Mouse (Mus musculus): Measurements from ENCODE around the gene Usp20. TPM values are rescaled to one million over a fixed set of nuclear protein-coding genes. Genes with fewer than 3 reads are reported as not detected.

The Usp20 gene
- polyA plus RNA-seq, 1 experiment = not detected

- Histone ChIP-seq H3K4me1 (ENCODE audit: control insufficient read depth, insufficient read depth, low read length) (peaks cover 25% of the 10 kb centered on the region), H3K27ac (ENCODE audit: insufficient read depth, low read depth, low read length) (peak overlapping the region; percentile 72), H3K4me3 (ENCODE audit: insufficient read depth, low read depth, low read length) (peak overlapping the region; percentile 14; the same call in 1 of the 2 replicates)
- TF ChIP-seq CTCF (IDR thresholded peaks at IDR 0.05; ENCODE audit: insufficient read depth, low read depth, low read length) = no peak
- TF ChIP-seq POLR2A (IDR thresholded peaks at IDR 0.05; ENCODE audit: insufficient read depth, low read depth, low read length) = no peak
- WGBS = 25% methylated on average over 5 of the region's 5 CpGs
These were observed 29.6 kb upstream of the Usp20 start for GRCm38 (mm10) chr2:30952457-30952823.

DNA sequence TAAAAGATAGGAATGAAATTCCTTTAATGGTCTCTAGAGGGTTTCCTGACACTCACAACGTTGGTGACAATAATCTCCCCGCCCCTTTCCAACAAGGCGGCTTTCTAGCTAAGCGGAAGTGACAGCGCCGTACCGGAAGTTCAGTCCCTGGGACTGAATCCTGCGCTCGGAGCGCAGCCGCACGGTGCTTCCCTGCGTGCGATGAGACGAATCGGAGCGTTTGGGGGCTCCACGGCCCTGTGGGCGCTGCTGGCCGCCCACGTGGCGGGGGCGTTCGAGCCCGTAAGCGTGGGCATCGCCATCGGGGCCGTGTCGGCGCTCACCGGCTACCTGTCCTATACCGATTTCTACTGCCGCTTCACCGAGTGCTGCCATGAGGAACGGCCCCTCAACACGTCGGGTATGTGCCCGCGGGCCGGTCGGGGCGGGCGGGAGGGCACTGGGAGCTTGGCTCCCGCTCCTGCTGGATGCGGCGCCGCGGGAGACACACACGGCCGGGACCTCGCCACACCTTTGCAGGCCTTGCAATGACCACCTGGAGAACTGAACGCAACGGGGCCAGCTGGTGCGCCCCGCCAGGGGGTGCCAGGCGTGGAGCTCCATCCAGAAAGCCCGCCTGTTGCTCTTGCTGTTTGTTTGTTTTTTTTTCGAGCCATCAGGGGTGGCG lies 29.1 kb upstream of the Usp20 start, which contains the start of gene Tor1b:
Gene Tor1b (plus strand): TSS at position 136 of the 667 bp plus-strand sequence.
- Histone ChIP-seq H3K4me3 (ENCODE audit: insufficient read depth, low read depth, low read length) (peak within 1 kb of the TSS; percentile 80), H3K27ac (ENCODE audit: insufficient read depth, low read depth, low read length) (peak within 1 kb of the TSS; percentile 72), H3K4me1 (ENCODE audit: control insufficient read depth, insufficient read depth, low read length) (peaks cover 25% of the 10 kb centered on the region)
- under 1% methylated on average over 59 of the region's 60 CpGs for WGBS
- no peak for TF ChIP-seq CTCF (IDR thresholded peaks at IDR 0.05; ENCODE audit: insufficient read depth, low read depth, low read length)
- peak; percentile 99 for TF ChIP-seq POLR2A (IDR thresholded peaks at IDR 0.05; ENCODE audit: insufficient read depth, low read depth, low read length)

DNA sequence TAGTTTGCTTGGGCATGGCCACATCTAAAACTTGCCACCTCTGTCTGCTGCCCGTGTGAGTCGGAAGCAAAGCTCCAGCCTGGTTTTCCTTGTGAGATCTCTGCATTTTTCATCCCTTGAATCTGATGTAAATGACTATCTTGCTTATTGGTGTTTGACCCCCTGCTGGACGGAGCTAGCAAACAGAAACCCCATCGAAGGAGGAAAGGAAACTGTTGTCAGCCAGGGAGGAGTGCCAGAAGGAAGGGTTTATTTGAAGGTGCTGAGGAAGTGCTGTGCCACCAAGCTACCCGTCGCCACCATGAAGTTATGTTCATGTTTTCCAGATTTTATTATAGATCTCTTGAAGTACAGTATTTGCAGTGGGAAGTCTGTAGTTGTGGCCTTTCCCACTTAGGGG lies 27.3 kb upstream of the Usp20 start:
- 48% methylated on average over 6 of the region's 6 CpGs for WGBS
- no peak for TF ChIP-seq CTCF (IDR thresholded peaks at IDR 0.05; ENCODE audit: insufficient read depth, low read depth, low read length)
- TF ChIP-seq POLR2A (IDR thresholded peaks at IDR 0.05; ENCODE audit: insufficient read depth, low read depth, low read length) = no peak
- H3K27ac ChIP-seq (ENCODE audit: insufficient read depth, low read depth, low read length) = no peak overlapping the region
- peaks cover 28% of the 10 kb centered on the region for H3K4me1 ChIP-seq (ENCODE audit: control insufficient read depth, insufficient read depth, low read length)
- H3K4me3 ChIP-seq (ENCODE audit: insufficient read depth, low read depth, low read length) = peak overlapping the region; percentile 6; the same call in 1 of the 2 replicates

- Histone ChIP-seq H3K27ac (ENCODE audit: insufficient read depth, low read depth, low read length) (no peak overlapping the region), H3K4me3 (ENCODE audit: insufficient read depth, low read depth, low read length) (no peak overlapping the region), H3K4me1 (ENCODE audit: control insufficient read depth, insufficient read depth, low read length) (peaks cover 28% of the 10 kb centered on the region)
- WGBS = 84% methylated on average over 4 of the region's 4 CpGs
- TF ChIP-seq POLR2A (IDR thresholded peaks at IDR 0.05; ENCODE audit: insufficient read depth, low read depth, low read length) = no peak
- no peak for TF ChIP-seq CTCF (IDR thresholded peaks at IDR 0.05; ENCODE audit: insufficient read depth, low read depth, low read length)
These were observed 24.6 kb upstream of the Usp20 start for GRCm38 (mm10) chr2:30957511-30957910.

- H3K4me1 ChIP-seq (ENCODE audit: control insufficient read depth, insufficient read depth, low read length) = peaks cover 25% of the 10 kb centered on the region
- no peak for TF ChIP-seq POLR2A (IDR thresholded peaks at IDR 0.05; ENCODE audit: insufficient read depth, low read depth, low read length)
- H3K4me3 ChIP-seq (ENCODE audit: insufficient read depth, low read depth, low read length) = no peak overlapping the region
- H3K27ac ChIP-seq (ENCODE audit: insufficient read depth, low read depth, low read length) = no peak overlapping the region
- WGBS = 89% methylated on average over 14 of the region's 14 CpGs
These were observed 23.4 kb upstream of the Usp20 start for GRCm38 (mm10) chr2:30958726-30959125.

DNA sequence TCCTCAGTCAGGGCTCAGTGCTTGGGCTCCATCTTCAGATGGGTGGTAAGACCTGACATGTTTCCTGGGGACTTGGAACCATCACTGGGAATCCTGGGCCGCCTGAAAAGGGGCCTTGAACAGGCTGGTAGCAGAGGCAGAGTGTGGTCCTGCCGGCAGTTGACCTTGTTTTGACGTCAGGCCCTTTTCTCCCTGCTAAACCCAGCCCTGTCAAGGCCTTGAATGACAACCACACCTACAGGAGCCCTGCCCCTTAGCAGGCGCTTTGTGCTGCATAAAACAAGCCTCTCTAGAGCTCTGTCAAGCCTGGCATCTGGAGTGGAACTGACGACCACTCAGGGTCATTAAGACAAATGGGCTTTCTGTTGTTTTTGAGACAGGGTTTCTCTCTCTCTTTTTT lies 22.2 kb upstream of the Usp20 start:
- peaks cover 27% of the 10 kb centered on the region for H3K4me1 ChIP-seq (ENCODE audit: control insufficient read depth, insufficient read depth, low read length)
- TF ChIP-seq CTCF (IDR thresholded peaks at IDR 0.05; ENCODE audit: insufficient read depth, low read depth, low read length) (no peak), POLR2A (IDR thresholded peaks at IDR 0.05; ENCODE audit: insufficient read depth, low read depth, low read length) (no peak)
- WGBS = 42% methylated on average over 5 of the region's 5 CpGs
- H3K4me3 ChIP-seq (ENCODE audit: insufficient read depth, low read depth, low read length) = no peak overlapping the region
- H3K27ac ChIP-seq (ENCODE audit: insufficient read depth, low read depth, low read length) = no peak overlapping the region

- 86% methylated on average over 11 of the region's 11 CpGs for WGBS
- H3K4me3 ChIP-seq (ENCODE audit: insufficient read depth, low read depth, low read length) = no peak overlapping the region
- H3K27ac ChIP-seq (ENCODE audit: insufficient read depth, low read depth, low read length) = no peak overlapping the region
- H3K4me1 ChIP-seq (ENCODE audit: control insufficient read depth, insufficient read depth, low read length) = peaks cover 27% of the 10 kb centered on the region
- no peak for TF ChIP-seq CTCF (IDR thresholded peaks at IDR 0.05; ENCODE audit: insufficient read depth, low read depth, low read length)
- no peak for TF ChIP-seq POLR2A (IDR thresholded peaks at IDR 0.05; ENCODE audit: insufficient read depth, low read depth, low read length)
These were observed 19.4 kb upstream of the Usp20 start for GRCm38 (mm10) chr2:30962570-30963254.

GRCm38 (mm10) chr2:30965627-30966026 lies 16.5 kb upstream of the Usp20 start:
- 85% methylated on average over 8 of the region's 8 CpGs for WGBS
- no peak overlapping the region for H3K4me3 ChIP-seq (ENCODE audit: insufficient read depth, low read depth, low read length)

GRCm38 (mm10) chr2:30966826-30967225 lies 15.3 kb upstream of the Usp20 start:
- Histone ChIP-seq H3K27ac (ENCODE audit: insufficient read depth, low read depth, low read length) (no peak overlapping the region), H3K4me1 (ENCODE audit: control insufficient read depth, insufficient read depth, low read length) (peaks cover 25% of the 10 kb centered on the region), H3K4me3 (ENCODE audit: insufficient read depth, low read depth, low read length) (peak overlapping the region; percentile 77)
- no peak for TF ChIP-seq CTCF (IDR thresholded peaks at IDR 0.05; ENCODE audit: insufficient read depth, low read depth, low read length)
- no peak for TF ChIP-seq POLR2A (IDR thresholded peaks at IDR 0.05; ENCODE audit: insufficient read depth, low read depth, low read length)
- 15% methylated on average over 16 of the region's 16 CpGs for WGBS

More at GRCm38 (mm10) chr2:30965627-30966026, 16.5 kb upstream of the Usp20 start:
- TF ChIP-seq CTCF (IDR thresholded peaks at IDR 0.05; ENCODE audit: insufficient read depth, low read depth, low read length) (no peak), POLR2A (IDR thresholded peaks at IDR 0.05; ENCODE audit: insufficient read depth, low read depth, low read length) (no peak)
- Histone ChIP-seq H3K4me1 (ENCODE audit: control insufficient read depth, insufficient read depth, low read length) (peaks cover 25% of the 10 kb centered on the region), H3K27ac (ENCODE audit: insufficient read depth, low read depth, low read length) (no peak overlapping the region)

All from olfactory bulb, adult 2 months (tissue).